Mouse (Mus musculus) layer of hippocampus, postnatal 36 days (tissue): ENCODE results near the gene Pdp2. TPM values are rescaled to one million over a fixed set of nuclear protein-coding genes. Genes with fewer than 3 reads are reported as not detected.
"Not testable (repeated sequence)": the region's sequence is repeated elsewhere in the genome, so short reads cannot be mapped to it uniquely, and the experiment has no call there.

Experiments used
- DNase-seq, 2 experiments: peaks; one replicate each; pipeline ENCODE4 v3.0.0; 2022
- total RNA-seq, 2 experiments: library from RNA; stranded (reverse); gene quantifications; 2 replicates each; pipeline ENCODE4 v1.2.3; 2021

The Pdp2 gene
- 1 to 10 TPM; 7.3 to 7.4 TPM for total RNA-seq

- peak; percentile 90 to 93 for DNase-seq
Measured at GRCm38 (mm10) chr8:104591133-104591834, at the start of gene Pdp2. Gene Pdp2, plus strand, starts transcription at chr8:104591451.

GRCm38 (mm10) chr8:104541515-104541880 is 49.8 kb upstream of the Pdp2 start:
- DNase-seq = no peak

GRCm38 (mm10) chr8:104542160-104542559 is 49.1 kb upstream of the Pdp2 start:
- DNase-seq = peak; percentile 56 to 64

GRCm38 (mm10) chr8:104543440-104544045 is 47.7 kb upstream of the Pdp2 start:
- DNase-seq = no peak

- DNase-seq = no peak
Measured at GRCm38 (mm10) chr8:104555191-104555590, 36.1 kb upstream of the Pdp2 start.

- DNase-seq = no peak
Measured at GRCm38 (mm10) chr8:104557226-104557625, 34.0 kb upstream of the Pdp2 start.

GRCm38 (mm10) chr8:104560731-104561130 is 30.5 kb upstream of the Pdp2 start:
- no peak for DNase-seq

- DNase-seq = peak; percentile 68 to 76
Measured at GRCm38 (mm10) chr8:104564633-104565456, 26.4 kb upstream of the Pdp2 start.

- DNase-seq = no peak
Measured at GRCm38 (mm10) chr8:104565457-104565798, 25.8 kb upstream of the Pdp2 start.

- DNase-seq = no peak
Measured at GRCm38 (mm10) chr8:104569559-104569958, 21.7 kb upstream of the Pdp2 start.

- DNase-seq = peak; percentile 79
Measured at GRCm38 (mm10) chr8:104570436-104571343, 20.6 kb upstream of the Pdp2 start.

- no peak for DNase-seq
Measured at GRCm38 (mm10) chr8:104576820-104577219, 14.4 kb upstream of the Pdp2 start.

GRCm38 (mm10) chr8:104577606-104578005 is 13.6 kb upstream of the Pdp2 start:
- DNase-seq = not testable (repeated sequence)

- DNase-seq = no peak
Measured at GRCm38 (mm10) chr8:104584522-104584921, 6.7 kb upstream of the Pdp2 start.

GRCm38 (mm10) chr8:104590284-104590683 is 967 bp upstream of the Pdp2 start:
- no peak for DNase-seq

GRCm38 (mm10) chr8:104591856-104592255 is 605 bp downstream of the Pdp2 start:
- DNase-seq = no peak

GRCm38 (mm10) chr8:104592566-104592965 is 1.3 kb downstream of the Pdp2 start:
- no peak for DNase-seq

- DNase-seq = no peak
Measured at GRCm38 (mm10) chr8:104593536-104594325, 2.5 kb downstream of the Pdp2 start.

- no peak for DNase-seq
Measured at GRCm38 (mm10) chr8:104594611-104595362, 3.5 kb downstream of the Pdp2 start.

GRCm38 (mm10) chr8:104595773-104596536 is 4.7 kb downstream of the Pdp2 start:
- no peak for DNase-seq
